Mouse (Mus musculus) cerebellum, postnatal 14 days (tissue): Measurements from ENCODE around the gene Nck1.

Source experiments
- DNase-seq, 2 experiments: peaks; one replicate each; pipeline ENCODE4 v3.0.0; 2021; ENCODE audit warnings: mixed read lengths in 2 of 2

Nck1 gene

GRCm38 (mm10) chr9:100545715-100546593 is at the start of gene Nck1:
Nck1 (minus strand) TSS chr9:100546134.
- DNase-seq = peak; percentile 99 to 100

- DNase-seq = no peak
These were observed 44.5 kb upstream of the Nck1 start for GRCm38 (mm10) chr9:100590462-100590861.

GRCm38 (mm10) chr9:100584031-100584430 is 38.1 kb upstream of the Nck1 start:
- DNase-seq = no peak

GRCm38 (mm10) chr9:100582883-100583575 is 37.1 kb upstream of the Nck1 start:
- peak in 1 of 2 experiments; percentile 28 for DNase-seq

- DNase-seq = peak; percentile 72 to 73
These were observed 35.9 kb upstream of the Nck1 start for GRCm38 (mm10) chr9:100581543-100582492.

GRCm38 (mm10) chr9:100580196-100580740 is 34.3 kb upstream of the Nck1 start:
- DNase-seq = no peak

- no peak for DNase-seq
These were observed 28.0 kb upstream of the Nck1 start for GRCm38 (mm10) chr9:100573942-100574341.

GRCm38 (mm10) chr9:100573300-100573699 is 27.4 kb upstream of the Nck1 start:
- no peak for DNase-seq

GRCm38 (mm10) chr9:100571511-100571910 is 25.6 kb upstream of the Nck1 start:
- DNase-seq = no peak

GRCm38 (mm10) chr9:100570626-100571233 is 24.8 kb upstream of the Nck1 start, which contains the start of gene Slc35g2:
Slc35g2 (minus strand) TSS chr9:100571090.
- DNase-seq = peak; percentile 69 to 72

GRCm38 (mm10) chr9:100569798-100570625 is 24.1 kb upstream of the Nck1 start:
- peak; percentile 85 to 90 for DNase-seq

GRCm38 (mm10) chr9:100560251-100560890 is 14.4 kb upstream of the Nck1 start:
- peak; percentile 44 to 65 for DNase-seq

GRCm38 (mm10) chr9:100558991-100559390 is 13.1 kb upstream of the Nck1 start:
- peak; percentile 33 to 72 for DNase-seq

- no peak for DNase-seq
These were observed 12.2 kb upstream of the Nck1 start for GRCm38 (mm10) chr9:100558023-100558573.

- DNase-seq = no peak
These were observed 9.8 kb upstream of the Nck1 start for GRCm38 (mm10) chr9:100555686-100556085.

- DNase-seq = peak in 1 of 2 experiments; percentile 70
These were observed 2.4 kb upstream of the Nck1 start for GRCm38 (mm10) chr9:100548313-100548712.

- DNase-seq = peak in 1 of 2 experiments; percentile 51
These were observed 618 bp upstream of the Nck1 start for GRCm38 (mm10) chr9:100546594-100546910.

- peak in 1 of 2 experiments; percentile 79 for DNase-seq
These were observed 803 bp downstream of the Nck1 start for GRCm38 (mm10) chr9:100544948-100545714.

GRCm38 (mm10) chr9:100535618-100536262 is 10.2 kb downstream of the Nck1 start:
- DNase-seq = no peak
